Mouse (Mus musculus) T-helper 2 cell (primary cell): ENCODE data around the gene Crispld2.

Experiments
- in situ Hi-C: fragments of 300-600 bp; cut with MboI, MseI; formaldehyde crosslinking; loops from one replicate; pipeline ENCODE4 v1.15.1; 2025; ENCODE audit warnings: high pct_unique_total_duplicates

The Crispld2 gene

DNA sequence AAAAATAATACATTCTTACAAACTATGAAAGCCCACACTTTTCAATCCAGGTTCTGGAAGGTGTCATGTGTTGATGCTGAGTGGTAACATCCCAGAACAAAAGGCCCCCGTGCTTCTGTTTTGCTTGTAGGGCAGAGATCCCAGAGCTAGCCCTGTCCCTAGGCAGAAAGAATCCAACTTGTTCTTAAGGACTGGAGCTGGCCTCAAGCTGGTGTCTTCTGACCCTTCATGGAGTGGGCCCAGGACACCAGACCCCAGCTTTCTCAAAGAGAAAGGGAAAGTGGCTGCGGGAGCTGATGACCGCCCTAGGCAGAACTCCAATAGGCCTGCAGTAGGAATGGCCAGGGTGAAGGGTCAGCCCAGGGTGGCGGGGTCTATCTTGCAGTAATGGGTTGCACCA, 5.0 kb downstream of the Crispld2 start:
- in situ Hi-C loops = no loop called here

DNA sequence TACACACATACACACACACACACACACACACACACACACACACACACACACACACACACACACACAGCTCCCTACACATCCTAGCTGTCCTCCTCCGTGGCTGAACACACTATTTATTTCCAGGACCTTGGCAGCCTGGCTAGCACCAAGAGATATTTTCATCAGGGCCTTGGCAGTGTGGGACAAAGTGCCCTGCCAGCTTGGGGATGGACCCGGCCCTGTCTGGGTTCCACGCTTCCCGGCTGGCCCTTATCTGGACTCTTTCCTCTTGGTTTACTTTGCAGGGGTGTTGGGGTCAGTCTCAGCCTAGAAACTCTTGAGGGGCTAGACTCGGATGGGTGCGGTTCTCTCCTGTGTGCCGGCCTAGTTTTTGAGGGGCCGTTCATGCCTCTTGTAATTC, 8.2 kb downstream of the Crispld2 start:
- in situ Hi-C loops = no loop called here

DNA sequence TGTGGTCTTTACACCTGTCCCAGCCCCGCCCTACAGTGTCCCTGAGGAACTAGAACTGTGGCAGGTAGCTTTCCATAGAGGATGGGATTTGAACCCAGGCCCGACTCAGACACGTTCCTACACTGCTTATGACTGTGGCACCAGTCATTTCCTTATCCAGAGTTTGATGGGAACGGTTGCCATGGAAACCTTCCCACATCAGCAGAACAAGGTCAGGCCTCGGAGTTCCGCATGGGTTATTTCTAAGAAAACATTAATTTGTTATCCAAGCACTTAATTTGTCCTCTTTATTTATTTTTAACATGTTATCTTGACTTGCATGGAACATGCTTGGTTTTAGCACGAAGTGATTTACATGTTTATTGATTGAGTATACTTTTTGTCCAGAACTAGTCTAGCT, 9.5 kb downstream of the Crispld2 start:
- in situ Hi-C loops = no loop called here

DNA sequence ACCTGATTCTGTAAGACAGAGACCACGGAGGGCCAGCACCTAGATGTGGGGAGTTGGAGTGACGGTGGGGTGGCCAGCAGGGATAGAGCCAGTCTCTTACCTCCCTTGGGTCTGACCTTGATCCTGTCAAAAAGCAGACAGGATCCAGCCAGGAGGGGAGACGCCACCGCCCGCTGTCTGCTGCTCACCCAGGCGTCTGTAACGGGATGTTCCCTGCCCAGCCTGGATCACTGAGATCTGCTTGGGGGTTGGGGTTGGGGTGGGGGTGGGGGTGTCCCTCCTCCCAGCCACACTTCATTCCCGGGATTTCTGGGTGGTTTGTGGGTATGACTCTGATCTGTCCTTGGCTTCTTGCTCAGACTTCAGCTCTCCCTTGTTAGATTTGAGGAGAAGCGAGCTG, 10.1 kb downstream of the Crispld2 start:
- in situ Hi-C loops = no loop called here

DNA sequence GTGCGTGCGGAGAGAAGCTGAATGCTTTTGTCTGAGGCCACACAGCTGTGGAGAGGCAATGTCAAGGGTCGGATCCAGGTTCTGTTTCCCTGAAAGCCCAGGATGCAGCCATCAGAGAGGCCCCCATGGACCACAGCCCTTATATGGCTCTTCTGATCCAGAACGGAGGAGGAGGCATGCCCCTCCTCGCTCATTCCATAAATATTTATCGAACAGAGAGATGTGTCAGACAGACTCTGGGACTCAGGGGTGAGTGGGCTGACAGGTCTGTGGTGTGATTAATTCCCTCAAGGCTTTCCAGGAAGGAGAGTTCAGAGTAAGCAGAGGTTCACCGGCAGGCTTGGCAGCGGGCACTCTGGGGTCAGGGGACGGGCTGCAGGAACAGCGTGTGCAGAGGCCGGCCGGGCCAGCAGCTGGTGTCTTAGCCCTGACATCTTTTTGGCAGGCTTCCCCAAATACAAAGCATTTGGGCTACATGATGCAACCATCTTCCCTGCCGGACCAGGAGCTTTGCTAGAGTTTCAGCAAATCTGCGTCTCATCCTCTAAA, 12.0 kb downstream of the Crispld2 start:
- in situ Hi-C loops = no loop called here

DNA sequence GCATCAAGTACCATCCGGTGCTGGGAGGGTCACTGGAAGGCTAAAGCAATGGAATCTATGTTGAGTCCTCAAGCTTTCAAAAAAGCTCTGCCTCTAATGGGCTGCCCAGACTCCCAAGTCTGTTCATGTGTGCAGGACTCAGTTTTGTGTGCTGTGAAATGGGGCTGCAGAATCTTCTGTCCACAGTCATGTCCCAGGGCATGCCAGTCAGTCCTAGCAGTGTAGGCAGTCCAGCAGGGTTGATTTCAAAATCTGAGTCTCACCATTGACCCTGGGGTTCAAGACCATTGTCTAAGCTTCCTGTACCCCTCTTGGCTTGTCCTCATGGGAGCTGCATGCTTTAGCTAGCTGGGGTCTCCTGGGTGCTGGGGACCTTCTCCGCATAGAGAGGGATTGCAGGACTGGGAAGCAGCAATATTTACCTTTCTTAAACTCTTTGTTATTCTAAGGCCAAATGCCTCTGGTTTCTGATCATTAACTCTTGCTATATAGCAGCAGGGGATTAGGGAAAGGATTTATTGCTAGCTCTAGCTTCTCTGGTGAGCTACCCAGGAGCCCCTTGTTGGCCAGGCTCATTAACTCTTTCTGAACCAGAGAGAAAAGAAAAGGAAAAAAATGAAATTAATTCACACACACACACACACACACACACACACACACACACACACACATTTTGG, 12.6 kb downstream of the Crispld2 start:
- in situ Hi-C loops = loop anchor here (5.0 kb wide), 1 partner anchor 72 kb away; no protein-coding TSS in a partner anchor

- in situ Hi-C loops = loop anchor here (5.0 kb wide), 1 partner anchor 71 kb away; no protein-coding TSS in a partner anchor
Observed at GRCm38 (mm10) chr8:120006645-120007160, 14.5 kb downstream of the Crispld2 start.

GRCm38 (mm10) chr8:120007178-120007577, 14.9 kb downstream of the Crispld2 start:
- in situ Hi-C loops = loop anchor here (5.0 kb wide), 1 partner anchor 70 kb away; no protein-coding TSS in a partner anchor

GRCm38 (mm10) chr8:120009284-120009683, 17.0 kb downstream of the Crispld2 start:
- in situ Hi-C loops = loop anchor here (5.0 kb wide), 1 partner anchor 68 kb away; no protein-coding TSS in a partner anchor

DNA sequence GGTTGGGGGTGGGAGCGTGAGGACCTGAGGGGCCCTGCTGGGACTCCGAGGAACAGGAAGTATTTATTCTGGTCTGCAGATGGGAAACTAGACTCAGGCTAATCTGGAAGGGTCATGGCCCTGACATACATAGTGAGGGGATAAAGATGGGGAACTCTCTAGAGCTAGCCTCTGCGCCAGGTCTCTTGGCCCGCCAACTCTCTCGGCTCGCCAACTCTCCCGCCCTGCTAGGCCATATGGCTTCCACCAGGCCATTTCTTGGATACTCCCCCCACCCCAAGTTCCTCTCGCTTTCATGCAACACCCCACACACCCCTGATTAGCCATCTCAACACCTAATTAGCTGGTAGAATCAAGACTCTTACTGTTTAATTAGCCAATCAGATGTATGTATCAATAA, 20.3 kb downstream of the Crispld2 start:
- in situ Hi-C loops = no loop called here

GRCm38 (mm10) chr8:120012927-120013326, 20.7 kb downstream of the Crispld2 start:
- in situ Hi-C loops = no loop called here

GRCm38 (mm10) chr8:120014267-120015023, 22.2 kb downstream of the Crispld2 start:
- in situ Hi-C loops = no loop called here

GRCm38 (mm10) chr8:120015916-120016315, 23.7 kb downstream of the Crispld2 start:
- in situ Hi-C loops = no loop called here

- in situ Hi-C loops = no loop called here
Observed at GRCm38 (mm10) chr8:120016424-120016823, 24.2 kb downstream of the Crispld2 start.

- in situ Hi-C loops = no loop called here
Observed at GRCm38 (mm10) chr8:120017349-120017748, 25.1 kb downstream of the Crispld2 start.

DNA sequence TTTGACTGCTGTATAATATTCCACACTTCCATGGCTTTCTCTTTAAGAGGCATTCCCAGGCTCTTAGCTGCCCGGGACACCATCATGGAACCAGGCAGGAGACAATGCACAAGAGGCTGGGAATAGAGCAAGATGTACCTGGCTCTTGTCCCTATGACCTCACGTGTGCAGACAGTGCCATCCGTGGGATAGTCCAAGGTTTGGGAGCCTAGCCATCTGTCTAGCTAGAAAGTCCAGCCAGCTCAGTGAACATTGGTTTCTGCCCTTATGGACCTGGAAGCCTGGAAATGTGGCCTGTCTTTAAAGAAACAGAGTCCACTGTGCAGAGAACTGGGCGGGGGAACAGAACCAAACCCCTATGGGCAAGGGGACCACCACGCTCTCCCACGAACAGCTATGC, 25.5 kb downstream of the Crispld2 start:
- in situ Hi-C loops = no loop called here

- in situ Hi-C loops = no loop called here
Observed at GRCm38 (mm10) chr8:120018379-120018778, 26.1 kb downstream of the Crispld2 start.

- in situ Hi-C loops = no loop called here
Observed at GRCm38 (mm10) chr8:120019297-120019696, 27.1 kb downstream of the Crispld2 start.

DNA sequence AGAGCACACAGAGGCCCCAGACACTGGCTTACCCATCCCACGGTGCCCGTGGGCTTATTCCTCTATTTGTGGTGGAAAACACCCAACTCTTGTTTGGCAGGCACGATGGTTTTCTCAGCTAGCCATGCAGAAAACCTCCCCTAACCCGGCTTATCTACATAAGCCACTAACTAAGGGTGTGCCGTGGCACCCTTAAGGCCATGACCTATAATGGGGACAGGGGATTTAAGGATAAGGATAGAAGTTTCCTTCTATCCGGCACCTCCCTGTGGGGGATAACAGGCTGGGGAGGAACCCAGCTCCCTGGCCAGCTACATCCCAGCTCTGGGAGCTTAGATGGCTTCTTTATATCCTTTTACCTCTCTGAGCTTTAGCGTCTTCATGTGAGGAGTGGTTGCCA, 28.1 kb downstream of the Crispld2 start:
- in situ Hi-C loops = no loop called here

GRCm38 (mm10) chr8:120026199-120026598, 34.0 kb downstream of the Crispld2 start:
- in situ Hi-C loops = no loop called here

GRCm38 (mm10) chr8:120026991-120027390, 34.8 kb downstream of the Crispld2 start:
- in situ Hi-C loops = no loop called here

GRCm38 (mm10) chr8:120030447-120030846, 38.2 kb downstream of the Crispld2 start:
- in situ Hi-C loops = no loop called here
